Mouse (Mus musculus): ENCODE data around the gene Kirrel2. TPM values are rescaled to one million over a fixed set of nuclear protein-coding genes. Genes with fewer than 3 reads are reported as not detected.

Gene Kirrel2
- polyA plus RNA-seq, 1 experiment from 2014 or later = not detected

GRCm38 (mm10) chr7:30431793-30432192, 25.7 kb downstream of the Kirrel2 start:
- CTCF ChIA-PET = interaction anchor here (0.6 to 1.5 kb wide), 5 partner anchors 58 to 95 kb away, joined by 3 to 7 read pairs (median 4); partner anchors contain the start of gene Lrfn3
- POLR2A ChIA-PET = no interaction called here
- ATAC-seq (no peak), DNase-seq (ENCODE audit: low read depth, low spot score) (no peak)
- no peak for TF ChIP-seq CTCF (IDR thresholded peaks at IDR 0.05)
- in situ Hi-C loops (cut with MboI; ENCODE audit: low pct_unique_long_range_greater_than_20kb) = loop anchor here (10.0 kb wide), 1 partner anchor 97 kb away; no protein-coding TSS in a partner anchor
- H3K27me3 ChIP-seq = no peaks in the 10 kb centered on the region

DNA sequence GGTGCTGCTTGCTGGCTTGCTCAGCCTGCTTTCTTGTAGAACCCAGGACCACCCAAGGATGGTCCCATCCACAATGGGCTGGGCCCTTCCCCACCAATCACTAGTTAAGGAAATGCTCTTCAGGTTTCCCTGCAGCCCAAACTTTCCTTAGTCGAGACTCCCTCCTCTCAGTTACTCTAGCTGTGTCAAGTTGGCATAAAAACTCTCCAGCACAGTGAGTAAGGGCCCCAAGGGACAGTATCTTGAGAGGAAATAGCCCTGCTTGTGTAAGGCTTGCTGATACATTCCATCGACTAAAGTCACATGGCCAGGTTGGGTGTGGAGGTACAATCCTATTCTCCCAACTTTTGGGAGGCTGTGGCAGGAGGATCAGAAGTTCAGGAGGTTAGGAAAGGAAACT, 27.3 kb downstream of the Kirrel2 start:
- CTCF ChIA-PET = interaction anchor here (1.5 to 1.6 kb wide), 2 partner anchors 35 to 82 kb away, joined by 3 to 7 read pairs; no protein-coding TSS in a partner anchor
- in situ Hi-C loops (cut with MboI; ENCODE audit: low pct_unique_long_range_greater_than_20kb) = loop anchor here (10.0 kb wide), 1 partner anchor 95 kb away; no protein-coding TSS in a partner anchor
- POLR2A ChIA-PET = interaction anchor here (0.9 kb wide), 1 partner anchor 95 kb away, joined by 3 read pairs; no protein-coding TSS in a partner anchor
- TF ChIP-seq CTCF (IDR thresholded peaks at IDR 0.05) = no peak
- no peak for DNase-seq (ENCODE audit: low read depth, low spot score)
- ATAC-seq = no peak
- H3K27me3 ChIP-seq = no peaks in the 10 kb centered on the region

GRCm38 (mm10) chr7:30429327-30429726, 28.2 kb downstream of the Kirrel2 start:
- no peaks in the 10 kb centered on the region for H3K27me3 ChIP-seq
- TF ChIP-seq CTCF (IDR thresholded peaks at IDR 0.05) = no peak
- POLR2A ChIA-PET = no interaction called here
- no peak for DNase-seq (ENCODE audit: low read depth, low spot score)
- in situ Hi-C loops (cut with MboI; ENCODE audit: low pct_unique_long_range_greater_than_20kb) = loop anchor here (5.0 kb wide), 2 partner anchors 47 to 77 kb away; no protein-coding TSS in a partner anchor
- ATAC-seq = no peak
- CTCF ChIA-PET = interaction anchor here (1.6 kb wide), 1 partner anchor 34 kb away, joined by 3 read pairs; no protein-coding TSS in a partner anchor

DNA sequence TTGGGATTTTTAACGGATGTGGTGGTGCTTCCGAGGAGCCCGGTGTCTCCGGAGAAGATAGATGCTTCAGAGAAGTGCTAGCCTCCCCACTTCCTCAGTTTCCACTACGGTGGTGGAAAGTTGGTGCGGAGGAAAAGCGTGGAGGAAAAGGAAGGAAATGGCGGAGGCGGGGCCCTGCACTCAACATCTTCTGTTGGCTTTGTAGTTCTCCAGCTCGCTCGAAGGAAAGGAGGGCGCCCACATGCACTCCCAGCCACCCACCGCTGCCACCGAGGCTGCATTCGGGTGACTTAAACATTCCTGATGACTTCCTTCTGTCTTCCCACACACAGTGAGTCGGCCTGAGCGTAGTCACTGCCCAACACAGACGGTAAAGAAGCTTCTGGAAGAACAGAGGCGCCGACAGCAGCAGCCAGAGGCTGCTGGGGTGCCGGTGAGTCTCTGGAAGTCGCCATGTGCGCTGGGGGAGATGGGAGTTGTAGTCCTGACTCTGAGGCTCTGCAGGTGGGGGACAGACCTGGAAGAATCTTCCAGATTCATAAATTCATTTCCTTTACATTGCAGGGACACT, 34.3 kb downstream of the Kirrel2 start:
- DNase-seq (ENCODE audit: low read depth, low spot score) (no peak), ATAC-seq (no peak)
- in situ Hi-C loops (cut with MboI; ENCODE audit: low pct_unique_long_range_greater_than_20kb) = no loop called here
- H3K27me3 ChIP-seq = no peaks in the 10 kb centered on the region
- ChIA-PET CTCF (no interaction called here), POLR2A (no interaction called here)
- TF ChIP-seq CTCF (IDR thresholded peaks at IDR 0.05) = no peak

DNA sequence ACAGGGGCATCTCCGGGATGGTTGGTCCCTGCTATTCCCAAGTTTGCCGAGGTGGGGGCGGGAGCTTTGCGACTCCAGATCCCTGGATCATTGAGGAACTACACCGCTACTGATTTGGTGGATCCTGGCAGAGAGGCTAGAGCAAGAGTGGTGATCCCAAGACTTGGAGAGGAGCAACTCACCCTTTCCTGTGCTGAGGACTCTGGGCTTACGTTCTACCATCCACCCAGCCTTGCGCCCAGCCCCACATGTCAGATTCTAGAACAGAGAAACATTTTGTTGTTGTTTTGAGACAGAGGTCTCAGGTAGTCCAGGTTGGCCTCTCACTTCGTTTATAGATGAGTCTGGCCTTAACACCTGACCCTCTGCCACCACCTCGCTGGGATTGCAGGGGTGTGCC, 34.9 kb downstream of the Kirrel2 start:
- in situ Hi-C loops (cut with MboI; ENCODE audit: low pct_unique_long_range_greater_than_20kb) = no loop called here
- no peak for TF ChIP-seq CTCF (IDR thresholded peaks at IDR 0.05)
- ATAC-seq (peak; percentile 28), DNase-seq (ENCODE audit: low read depth, low spot score) (no peak)
- ChIA-PET POLR2A (interaction anchor here (0.6 kb wide), 1 partner anchor 8 kb away, joined by 6 read pairs; no protein-coding TSS in a partner anchor), CTCF (no interaction called here)
- H3K27me3 ChIP-seq = no peaks in the 10 kb centered on the region

GRCm38 (mm10) chr7:30421890-30422435, 35.5 kb downstream of the Kirrel2 start:
- in situ Hi-C loops (cut with MboI; ENCODE audit: low pct_unique_long_range_greater_than_20kb) = no loop called here
- peak; percentile 55 for ATAC-seq
- DNase-seq (ENCODE audit: low read depth, low spot score) = peak; percentile 25
- H3K27me3 ChIP-seq = no peaks in the 10 kb centered on the region
- ChIA-PET CTCF (interaction anchor here (0.6 kb wide), 1 partner anchor 85 kb away, joined by 3 read pairs; no protein-coding TSS in a partner anchor), POLR2A (interaction anchor here (0.6 kb wide), 1 partner anchor 9 kb away, joined by 6 read pairs; no protein-coding TSS in a partner anchor)
- TF ChIP-seq CTCF (IDR thresholded peaks at IDR 0.05) = no peak

- H3K27me3 ChIP-seq = no peaks in the 10 kb centered on the region
- POLR2A ChIA-PET = no interaction called here
- in situ Hi-C loops (cut with MboI; ENCODE audit: low pct_unique_long_range_greater_than_20kb) = no loop called here
- DNase-seq (ENCODE audit: low read depth, low spot score) = no peak
- ATAC-seq = no peak
- no peak for TF ChIP-seq CTCF (IDR thresholded peaks at IDR 0.05)
- CTCF ChIA-PET = interaction anchor here (0.6 kb wide), 1 partner anchor 85 kb away, joined by 3 read pairs; no protein-coding TSS in a partner anchor
Observed at GRCm38 (mm10) chr7:30421175-30421889, 36.2 kb downstream of the Kirrel2 start, which contains the start of gene Nfkbid. TSS of gene Nfkbid (plus strand) at chr7:30421732.

DNA sequence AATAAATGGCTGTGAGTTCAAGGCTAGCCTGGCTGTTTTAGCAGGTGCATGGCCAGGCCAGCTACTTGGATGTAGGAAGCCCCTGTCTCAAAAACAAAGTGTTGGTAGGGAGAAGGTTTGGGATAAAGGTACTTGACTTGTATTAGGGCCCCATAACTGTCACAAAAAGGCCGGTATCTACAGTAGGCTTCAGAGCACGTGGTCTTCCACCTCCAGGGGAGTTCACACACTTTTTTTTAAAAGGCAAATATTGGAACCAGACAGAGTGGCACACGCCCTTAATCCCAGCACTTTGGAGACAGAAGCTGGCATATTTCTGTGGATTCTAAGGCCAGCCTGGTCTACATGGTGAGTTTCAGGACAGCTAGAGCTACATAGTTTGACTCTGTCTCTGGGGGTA, 36.8 kb downstream of the Kirrel2 start:
- DNase-seq (ENCODE audit: low read depth, low spot score) = no peak
- POLR2A ChIA-PET = no interaction called here
- no peaks in the 10 kb centered on the region for H3K27me3 ChIP-seq

DNA sequence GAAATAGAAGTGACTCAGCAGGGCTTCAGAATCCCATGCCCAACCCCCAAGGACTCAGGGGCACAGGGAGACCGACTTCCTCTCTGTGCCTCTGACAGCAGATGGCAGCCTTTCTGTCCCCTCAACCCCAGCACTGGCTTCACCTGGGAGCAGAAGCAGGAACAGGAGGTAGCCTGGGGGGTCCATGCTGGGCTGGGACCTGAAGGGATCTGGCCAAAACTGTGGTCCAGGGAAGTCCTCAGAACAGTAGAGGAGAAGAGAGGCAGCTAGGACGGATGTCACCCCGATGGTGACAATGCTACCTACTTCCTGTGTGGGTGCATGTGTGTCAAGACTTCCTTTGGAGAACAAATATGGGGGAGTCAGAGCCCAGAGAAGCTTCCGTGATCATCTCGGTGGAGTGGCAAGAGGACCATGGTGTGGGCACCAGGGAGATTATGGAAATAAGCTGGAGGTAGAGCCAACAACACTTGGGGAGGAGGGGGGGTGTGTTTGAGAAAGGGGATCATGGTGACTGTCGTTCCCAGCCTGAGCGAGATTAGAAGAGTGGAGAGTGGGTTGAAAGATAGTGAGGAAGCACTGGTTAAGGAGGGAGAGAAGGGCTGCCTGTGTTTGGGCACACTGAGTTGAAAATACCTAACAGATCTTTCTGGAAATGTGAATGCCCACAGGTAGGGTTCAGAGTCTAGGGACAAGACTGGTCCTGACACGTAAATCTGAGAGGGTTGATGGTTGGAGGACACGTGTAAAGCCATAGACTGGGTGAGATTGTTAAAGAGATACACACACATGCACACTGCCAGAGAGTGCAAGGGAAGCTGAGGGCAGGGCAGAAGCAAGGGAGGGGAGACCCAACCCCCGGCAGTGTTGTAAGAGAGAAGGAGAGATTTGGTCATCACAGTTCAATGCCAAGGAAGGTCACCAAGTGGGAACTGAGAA, 37.7 kb downstream of the Kirrel2 start, which contains the start of gene Hcst:
Gene Hcst, minus strand, starts transcription at position 294 of the 939 bp plus-strand sequence.
- peaks cover 2% of the 10 kb centered on the region for H3K27me3 ChIP-seq
- ChIA-PET POLR2A (no interaction called here), CTCF (no interaction called here)
- ATAC-seq (no peak), DNase-seq (ENCODE audit: low read depth, low spot score) (no peak)
- TF ChIP-seq CTCF (IDR thresholded peaks at IDR 0.05) = no peak
- in situ Hi-C loops (cut with MboI; ENCODE audit: low pct_unique_long_range_greater_than_20kb) = no loop called here

More for the DNA sequence above, 36.8 kb downstream of the Kirrel2 start:
- TF ChIP-seq CTCF (IDR thresholded peaks at IDR 0.05) = no peak
- in situ Hi-C loops (cut with MboI; ENCODE audit: low pct_unique_long_range_greater_than_20kb) = no loop called here
- no peak for ATAC-seq
- CTCF ChIA-PET = no interaction called here

GRCm38 (mm10) chr7:30417856-30418255, 39.6 kb downstream of the Kirrel2 start:
- ATAC-seq (no peak), DNase-seq (ENCODE audit: low read depth, low spot score) (no peak)
- CTCF ChIA-PET = no interaction called here
- H3K27me3 ChIP-seq = peaks cover 11% of the 10 kb centered on the region
- POLR2A ChIA-PET = no interaction called here
- TF ChIP-seq CTCF (IDR thresholded peaks at IDR 0.05) = no peak
- in situ Hi-C loops (cut with MboI; ENCODE audit: low pct_unique_long_range_greater_than_20kb) = no loop called here

Measured in Patski (cell line).